Mouse (Mus musculus): Measurements from ENCODE around the gene Stc2.

The Stc2 gene

DNA sequence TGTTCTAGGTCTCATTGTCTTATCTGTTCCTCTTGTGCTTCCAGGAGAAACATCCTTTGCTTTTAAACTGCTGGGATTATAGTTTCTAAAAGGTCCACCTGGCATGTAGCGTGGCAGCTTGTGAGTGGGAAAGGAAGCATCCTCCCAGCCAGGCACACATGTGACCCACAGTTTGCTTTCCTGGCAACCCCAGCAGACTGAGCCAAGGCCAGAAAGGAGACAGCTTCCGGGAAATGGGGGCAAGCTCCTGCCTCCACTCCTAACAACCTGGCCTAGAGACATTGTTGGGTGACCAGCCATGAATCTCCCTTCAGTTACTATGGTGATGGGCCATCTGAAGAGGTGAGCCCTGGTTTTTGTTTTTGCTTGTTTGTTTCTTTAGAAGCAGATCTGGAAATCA lies 3.9 kb downstream of the Stc2 start:
- no peak for DNase-seq

DNA sequence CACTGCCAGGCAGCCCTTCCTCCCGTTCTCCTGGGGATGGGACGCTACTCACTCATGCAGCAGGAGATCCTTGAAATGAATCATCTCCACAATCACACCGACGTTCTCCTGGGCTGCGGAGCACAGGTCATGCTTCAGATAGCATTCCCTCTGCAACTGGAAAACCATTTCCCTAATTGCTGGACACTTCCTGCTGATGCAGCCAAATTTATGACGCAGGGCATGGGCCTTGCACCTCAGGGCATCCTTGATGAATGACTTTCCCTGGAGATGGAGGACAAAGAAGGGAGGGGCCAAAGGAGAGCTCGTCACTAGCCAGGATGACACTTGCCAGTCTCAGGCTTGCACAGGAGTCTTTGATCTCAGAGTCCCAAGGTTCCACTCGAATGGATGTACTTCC lies 4.6 kb downstream of the Stc2 start:
- DNase-seq: no peak

DNA sequence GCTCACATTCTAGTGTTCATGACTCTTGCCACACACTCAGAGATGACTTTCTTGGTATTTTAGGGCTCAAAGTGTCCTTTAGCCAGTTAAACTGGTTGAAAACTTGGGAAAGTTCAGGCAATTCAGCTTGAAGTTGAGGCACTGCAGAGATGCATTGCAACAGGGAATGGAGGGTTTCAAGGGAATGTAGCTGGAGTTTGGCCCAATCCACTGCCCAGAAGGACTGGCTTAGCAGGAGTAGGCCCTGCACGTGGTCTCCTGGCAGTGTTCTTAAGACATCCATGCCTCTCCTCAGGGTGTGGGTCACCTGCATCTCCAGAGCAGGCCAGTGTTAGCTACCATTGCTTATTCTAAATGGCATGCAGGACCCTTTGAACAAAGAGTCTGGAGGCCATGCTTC lies 7.0 kb downstream of the Stc2 start:
- DNase-seq: no peak

DNA sequence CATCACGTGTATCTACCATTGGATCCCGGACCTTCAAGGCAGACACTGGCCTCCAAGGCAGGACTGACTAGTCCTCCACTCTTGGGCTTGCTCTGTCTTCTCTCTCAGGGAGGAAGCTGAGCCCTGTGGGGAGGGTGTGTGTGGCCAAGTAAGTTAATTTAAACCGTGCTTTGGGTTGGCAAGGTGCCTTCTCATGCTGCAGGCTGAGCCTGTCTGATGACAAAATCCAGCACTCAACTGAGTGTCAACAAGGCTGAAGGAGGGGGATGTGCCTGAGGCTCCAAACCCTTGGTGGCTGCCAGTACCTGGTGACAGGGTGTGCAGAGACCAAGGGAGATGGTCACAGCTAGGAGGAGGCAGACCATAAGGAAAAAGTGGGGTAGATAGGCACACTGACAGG lies 7.5 kb downstream of the Stc2 start:
- DNase-seq: no peak

DNA sequence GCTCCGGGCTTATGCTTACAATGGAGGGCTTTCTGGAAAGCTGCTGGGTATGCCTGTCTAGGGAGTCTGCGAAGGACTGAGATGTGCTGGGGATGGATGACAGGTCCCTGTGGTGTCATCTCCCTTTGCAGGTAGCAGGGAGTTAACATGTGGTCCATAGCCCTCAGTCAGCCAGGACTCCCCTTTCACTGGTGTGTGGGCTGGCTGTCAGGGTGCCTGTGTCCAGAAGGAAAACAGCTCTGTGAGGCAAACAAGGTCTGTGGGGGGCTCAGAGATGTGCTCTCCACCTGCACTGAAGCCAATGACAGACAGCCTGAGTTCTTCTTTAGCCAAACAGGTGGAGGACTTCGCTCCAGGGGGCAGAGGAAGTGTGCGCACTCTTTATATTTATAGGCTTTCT lies 8.8 kb downstream of the Stc2 start:
- no peak for DNase-seq

DNA sequence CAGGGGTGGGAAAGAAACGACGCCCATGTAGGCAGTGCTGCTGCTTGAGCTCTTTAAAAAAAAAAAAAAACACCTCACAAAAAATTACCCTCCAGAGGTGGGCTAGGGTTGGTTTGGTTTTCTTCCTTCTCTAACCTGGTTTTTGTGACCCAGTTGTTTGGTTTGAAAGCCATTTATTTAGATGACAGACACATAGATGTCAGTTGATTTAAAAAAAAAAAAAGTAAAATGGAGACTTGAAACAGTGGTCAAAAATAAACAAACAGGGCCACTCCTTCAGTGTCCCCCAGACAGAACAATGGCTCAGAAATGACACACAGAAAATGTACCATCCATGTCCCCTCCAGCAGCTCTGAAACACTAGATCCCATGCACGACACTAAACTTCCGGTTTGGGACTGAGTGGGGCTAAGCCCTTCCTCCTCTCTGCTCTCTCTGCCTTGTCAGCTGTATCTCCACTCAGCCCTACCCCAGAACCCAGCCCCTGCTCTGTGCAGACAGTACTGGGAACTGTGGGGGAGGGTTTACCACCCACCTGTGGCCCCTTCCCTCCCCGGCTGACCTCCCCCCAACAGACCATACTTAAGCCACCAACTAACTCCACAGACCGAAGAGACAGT lies 10.5 kb downstream of the Stc2 start:
- no peak for DNase-seq

DNA sequence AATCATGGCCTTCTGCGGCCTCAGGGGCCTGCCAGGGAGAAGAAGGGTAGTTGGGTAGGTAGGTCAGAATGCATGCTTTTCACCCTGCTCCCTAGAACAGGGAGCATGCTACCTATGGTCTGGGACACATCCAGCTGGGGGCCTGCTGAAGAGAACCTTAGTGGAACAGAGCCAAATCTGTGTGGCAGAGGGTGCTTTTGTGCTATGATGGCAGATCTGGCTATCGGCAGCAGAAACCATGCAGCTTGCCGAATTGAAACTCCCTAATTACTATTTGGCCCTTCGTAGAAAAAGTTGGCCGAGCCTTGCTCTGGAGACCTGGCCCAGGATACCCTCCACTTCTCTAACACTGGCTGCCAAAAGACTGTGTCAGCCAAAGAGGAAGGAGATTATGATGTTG lies 11.4 kb downstream of the Stc2 start:
- DNase-seq: no peak

DNA sequence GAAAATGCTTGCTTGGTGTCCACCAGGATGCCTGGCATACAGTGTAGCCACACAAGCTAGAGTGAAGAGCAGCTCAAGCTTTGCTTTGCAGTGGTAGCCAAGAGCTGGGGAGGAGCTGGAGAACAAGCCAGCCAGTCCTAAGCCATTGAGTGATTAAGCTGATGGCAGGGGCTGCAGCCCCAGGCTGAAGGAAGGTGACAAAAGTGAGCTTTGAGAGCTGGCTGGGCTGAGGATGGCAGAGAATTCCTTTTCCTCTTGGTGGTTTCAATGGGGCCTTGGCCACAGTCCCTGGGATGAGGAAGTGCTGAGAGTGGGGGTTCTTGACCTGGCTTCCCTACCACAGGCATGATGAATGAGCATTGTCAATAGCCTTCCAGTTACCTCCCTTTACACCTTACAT lies 13.0 kb downstream of the Stc2 start:
- no peak for DNase-seq

DNA sequence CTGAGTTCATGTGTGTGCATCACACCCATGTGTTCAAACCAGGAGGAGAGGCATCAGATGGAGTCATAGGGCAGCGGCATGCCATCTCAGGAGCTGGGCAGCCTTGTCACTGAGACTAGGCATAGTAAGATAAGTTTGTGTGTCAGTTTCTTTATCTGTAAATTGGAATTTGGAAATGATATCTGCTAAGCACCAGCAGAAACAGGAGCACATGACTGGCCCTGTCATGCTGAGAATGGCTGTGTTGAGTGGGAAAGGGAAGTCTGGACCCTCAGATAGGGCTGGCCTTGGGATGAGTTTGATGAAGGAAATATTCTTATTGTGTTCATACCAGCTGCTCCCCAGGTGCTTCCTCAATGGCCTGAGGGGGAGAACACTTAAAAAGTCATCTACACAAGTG lies 14.1 kb downstream of the Stc2 start:
- no peak for DNase-seq

DNA sequence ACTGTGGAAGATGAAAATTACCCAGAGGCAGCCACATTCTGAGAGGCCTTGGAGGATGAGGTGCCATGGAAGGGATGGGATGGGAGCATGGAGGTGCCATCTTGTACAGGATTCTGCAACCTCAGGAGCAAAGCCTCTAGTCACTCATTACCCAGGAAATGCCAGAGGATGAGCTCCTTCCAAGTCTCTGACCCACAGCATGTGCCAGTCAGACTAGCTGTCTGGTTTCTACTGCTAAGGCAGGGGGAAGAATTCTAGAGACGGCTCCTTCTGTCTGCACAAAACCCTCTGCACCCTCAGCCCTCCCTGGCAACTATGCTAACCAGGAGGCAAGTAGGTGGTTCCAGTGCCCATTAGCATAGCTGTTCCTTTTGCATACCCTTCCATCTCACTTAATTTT lies 15.4 kb downstream of the Stc2 start:
- DNase-seq: no peak
